Mouse (Mus musculus) thymus, adult 2 months (tissue): ENCODE results near the gene Gm17651.

Experiments used
- CTCF ChIP-seq: fragments of 200-500 bp; IDR thresholded peaks from 2 replicates; pipeline ENCODE4 v1.5.1; 2012; ENCODE audit warnings: mild to moderate bottlenecking, control low read depth, low read length, moderate library complexity, borderline replicate concordance; ENCODE audit not compliant: control insufficient read depth, poor library complexity, insufficient read depth; ENCODE audit errors: extremely low read depth
- POLR2A ChIP-seq: fragments of 200-500 bp; IDR thresholded peaks from 2 replicates; pipeline ENCODE4 v1.6.1; 2012; ENCODE audit warnings: mild to moderate bottlenecking, low read length, control low read depth, moderate library complexity; ENCODE audit not compliant: control insufficient read depth, poor library complexity, insufficient read depth; ENCODE audit errors: extremely low read depth

DNA sequence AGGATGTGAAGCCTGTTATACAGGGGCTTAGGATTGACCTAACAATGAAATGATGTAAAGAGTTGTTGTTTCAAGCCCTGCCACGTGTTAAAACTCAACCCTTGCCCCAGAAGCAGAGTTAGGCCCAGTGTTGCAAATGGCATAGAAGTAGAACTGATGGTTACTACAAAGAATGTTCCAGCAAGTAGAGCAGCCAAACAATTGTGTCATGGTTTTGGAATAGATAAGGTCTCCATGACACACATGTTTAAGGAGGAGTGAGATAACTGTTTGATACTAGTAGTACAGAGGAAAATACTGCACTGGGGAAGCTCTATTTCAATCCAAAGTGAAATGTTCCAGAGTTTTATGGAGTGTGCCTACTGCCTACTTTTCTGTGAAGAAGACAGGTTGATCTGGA, 26.0 kb downstream of the Gm17651 start:
- TF ChIP-seq POLR2A (no peak), CTCF (no peak)
